Mouse (Mus musculus) urinary bladder, postnatal 36 days (tissue): ENCODE measurements at regions not wholly inside any gene's neighbourhood (a gene's known extent, or its start where the extent isn't known, plus 50 kb on each side); places are given as distances from the start of the nearest gene placed in this dataset.

ENCODE experiments used
- DNase-seq, 2 experiments: peaks; one replicate each; pipeline ENCODE4 v3.0.0; 2022; ENCODE audit warnings: low spot score in 2 of 2, mixed read lengths in 1 of 2

- DNase-seq: no peak
These were observed 253.1 kb downstream of the Dysf start for GRCm38 (mm10) chr6:84261483-84261882.
